Mouse (Mus musculus): Measurements from ENCODE around the gene Grin2b. TPM values are rescaled to one million over a fixed set of nuclear protein-coding genes. Genes with fewer than 3 reads are reported as not detected.
"Not testable (repeated sequence)": the region's sequence is repeated elsewhere in the genome, so short reads cannot be mapped to it uniquely, and the experiment has no call there.

Gene Grin2b
- polyA plus RNA-seq, 1 experiment = not detected

GRCm38 (mm10) chr6:135748412-135749076, 424.8 kb downstream of the Grin2b start:
- 75% methylated on average over 7 of the region's 7 CpGs for WGBS
- no peak for DNase-seq (ENCODE audit: low read depth, low spot score)

GRCm38 (mm10) chr6:135745606-135746005, 427.7 kb downstream of the Grin2b start:
- DNase-seq (ENCODE audit: low read depth, low spot score) = no peak
- 71% methylated on average over 2 of the region's 2 CpGs for WGBS

- 95% methylated on average over 4 of the region's 4 CpGs for WGBS
- DNase-seq (ENCODE audit: low read depth, low spot score) = no peak
Measured at GRCm38 (mm10) chr6:135734227-135734732, 439.0 kb downstream of the Grin2b start.

- WGBS = 87% methylated on average over 5 of the region's 5 CpGs
- DNase-seq (ENCODE audit: low read depth, low spot score) = no peak
Measured at GRCm38 (mm10) chr6:135727106-135727505, 446.2 kb downstream of the Grin2b start.

- no peak for DNase-seq (ENCODE audit: low read depth, low spot score)
- 90% methylated on average over 2 of the region's 2 CpGs for WGBS
Measured at GRCm38 (mm10) chr6:135721706-135722105, 451.6 kb downstream of the Grin2b start.

- DNase-seq (ENCODE audit: low read depth, low spot score) = no peak
- whole genome bisulfite sequencing = 72% methylated on average over 4 of the region's 4 CpGs
Measured at GRCm38 (mm10) chr6:135714906-135715305, 458.4 kb downstream of the Grin2b start.

GRCm38 (mm10) chr6:135714236-135714635, 459.1 kb downstream of the Grin2b start:
- WGBS = 94% methylated on average over 1 of the region's 1 CpGs
- no peak for DNase-seq (ENCODE audit: low read depth, low spot score)

- no peak for DNase-seq (ENCODE audit: low read depth, low spot score)
- whole genome bisulfite sequencing = 74% methylated on average over 8 of the region's 8 CpGs
Measured at GRCm38 (mm10) chr6:135713716-135714115, 459.6 kb downstream of the Grin2b start.

- not testable (repeated sequence) for DNase-seq (ENCODE audit: low read depth, low spot score)
- WGBS = 85% methylated on average over 6 of the region's 6 CpGs
Measured at GRCm38 (mm10) chr6:135706850-135707522, 466.3 kb downstream of the Grin2b start.

- 31% methylated on average over 2 of the region's 2 CpGs for WGBS
- DNase-seq (ENCODE audit: low read depth, low spot score) = no peak
Measured at GRCm38 (mm10) chr6:135703655-135704054, 469.7 kb downstream of the Grin2b start.

- no peak for DNase-seq (ENCODE audit: low read depth, low spot score)
- 66% methylated on average over 3 of the region's 3 CpGs for WGBS
Measured at GRCm38 (mm10) chr6:135701361-135701760, 471.9 kb downstream of the Grin2b start.

- WGBS = 63% methylated on average over 12 of the region's 12 CpGs
- no peak for DNase-seq (ENCODE audit: low read depth, low spot score)
Measured at GRCm38 (mm10) chr6:135700717-135701345, 472.5 kb downstream of the Grin2b start.

GRCm38 (mm10) chr6:135692533-135692932, 480.8 kb downstream of the Grin2b start:
- WGBS = 76% methylated on average over 9 of the region's 9 CpGs
- DNase-seq (ENCODE audit: low read depth, low spot score) = no peak

- DNase-seq (ENCODE audit: low read depth, low spot score) = no peak
- WGBS = 90% methylated on average over 7 of the region's 7 CpGs
Measured at GRCm38 (mm10) chr6:135691561-135691960, 481.8 kb downstream of the Grin2b start.

GRCm38 (mm10) chr6:135687926-135688325, 485.4 kb downstream of the Grin2b start:
- WGBS = 61% methylated on average over 9 of the region's 9 CpGs
- DNase-seq (ENCODE audit: low read depth, low spot score) = no peak

GRCm38 (mm10) chr6:135684206-135684605, 489.1 kb downstream of the Grin2b start:
- 80% methylated on average over 2 of the region's 2 CpGs for WGBS
- DNase-seq (ENCODE audit: low read depth, low spot score) = no peak

GRCm38 (mm10) chr6:135681423-135681822, 491.9 kb downstream of the Grin2b start:
- WGBS = 56% methylated on average over 4 of the region's 4 CpGs
- DNase-seq (ENCODE audit: low read depth, low spot score) = not testable (repeated sequence)

GRCm38 (mm10) chr6:135680105-135680710, 493.1 kb downstream of the Grin2b start:
- DNase-seq (ENCODE audit: low read depth, low spot score) = no peak
- WGBS = 83% methylated on average over 14 of the region's 14 CpGs

GRCm38 (mm10) chr6:135674380-135674779, 498.9 kb downstream of the Grin2b start:
- DNase-seq (ENCODE audit: low read depth, low spot score) = no peak
- 50% methylated on average over 4 of the region's 4 CpGs for WGBS

- no peak for DNase-seq (ENCODE audit: low read depth, low spot score)
Measured at GRCm38 (mm10) chr6:135672003-135672402, 501.3 kb downstream of the Grin2b start.

Data from large intestine, adult 2 months (tissue).